Mouse (Mus musculus): ENCODE measurements around the gene Foxn2.

- no peak for TF ChIP-seq POLR2A (IDR thresholded peaks at IDR 0.05; ENCODE audit: insufficient read length, low read depth)
- no peak for TF ChIP-seq USF1 (IDR thresholded peaks at IDR 0.05; ENCODE audit: low read depth)
- TF ChIP-seq MYOG (IDR thresholded peaks at IDR 0.05; ENCODE audit: control insufficient read depth in 1 of 3, insufficient read depth in 1 of 3, insufficient read length in 2 of 3, low read depth in 2 of 3) = no peak
- TF ChIP-seq MAX (IDR thresholded peaks at IDR 0.05; ENCODE audit: low read depth) = no peak
- TF ChIP-seq CEBPB (IDR thresholded peaks at IDR 0.05; ENCODE audit: insufficient read depth, poor library complexity, severe bottlenecking) = no peak
- no peak for TF ChIP-seq E2F4 (IDR thresholded peaks at IDR 0.05; ENCODE audit: insufficient read depth)
- TF ChIP-seq TCF3 (IDR thresholded peaks at IDR 0.05; ENCODE audit: insufficient read length, low read depth) = no peak
These were observed 41.7 kb upstream of the Foxn2 start for GRCm38 (mm10) chr17:88398854-88399253.
